Mouse (Mus musculus): Measurements from ENCODE around the gene Srcin1. TPM values are rescaled to one million over a fixed set of nuclear protein-coding genes. Genes with fewer than 3 reads are reported as not detected.

The Srcin1 gene
- polyA plus RNA-seq, 1 experiment from 2014 or later = 6.7 TPM

GRCm38 (mm10) chr11:97525313-97525712 is 50.7 kb downstream of the Srcin1 start:
- H3K27ac ChIP-seq = 0 out of 2 replicates have a peak overlapping the region, but pooled peaks have one; percentile 31
- H3K9ac ChIP-seq = no peak overlapping the region
- no peak overlapping the region for H3K4me3 ChIP-seq
- peaks cover 54% of the 10 kb centered on the region for H3K36me3 ChIP-seq
- H3K4me2 ChIP-seq (replicated peaks) = no peak overlapping the region
- H3K27me3 ChIP-seq = no peaks in the 10 kb centered on the region
- WGBS = 88% methylated on average over 6 of the region's 6 CpGs
- no peaks in the 10 kb centered on the region for H3K9me3 ChIP-seq (replicated peaks)
- no peak for ATAC-seq (ENCODE audit: low FRiP score)
- peaks cover 19% of the 10 kb centered on the region for H3K4me1 ChIP-seq

GRCm38 (mm10) chr11:97524306-97524705 is 51.7 kb downstream of the Srcin1 start:
- H3K36me3 ChIP-seq = peaks cover 61% of the 10 kb centered on the region
- no peak overlapping the region for H3K4me2 ChIP-seq (replicated peaks)
- no peak for ATAC-seq (ENCODE audit: low FRiP score)
- peak overlapping the region; percentile 13; the same call in 1 of the 2 replicates for H3K9ac ChIP-seq
- H3K4me1 ChIP-seq = peaks cover 19% of the 10 kb centered on the region
- H3K27me3 ChIP-seq = no peaks in the 10 kb centered on the region
- H3K4me3 ChIP-seq = no peak overlapping the region
- H3K9me3 ChIP-seq (replicated peaks) = no peaks in the 10 kb centered on the region
- 48% methylated on average over 9 of the region's 9 CpGs for WGBS
- peak overlapping the region; percentile 77 for H3K27ac ChIP-seq

- Histone ChIP-seq H3K4me1 (peaks cover 19% of the 10 kb centered on the region), H3K9me3 (replicated peaks) (no peaks in the 10 kb centered on the region), H3K4me3 (no peak overlapping the region), H3K27me3 (no peaks in the 10 kb centered on the region), H3K36me3 (peaks cover 62% of the 10 kb centered on the region), H3K9ac (peak overlapping the region; percentile 13; the same call in 1 of the 2 replicates), H3K4me2 (replicated peaks) (0 out of 2 replicates have a peak overlapping the region, but pooled peaks have one; percentile 11), H3K27ac (peak overlapping the region; percentile 77)
- WGBS = 0% methylated on average over 1 of the region's 1 CpGs
- peak; percentile 51; the same call in 1 of the 2 replicates for ATAC-seq (ENCODE audit: low FRiP score)
These were observed 52.1 kb downstream of the Srcin1 start for GRCm38 (mm10) chr11:97523827-97524261.

GRCm38 (mm10) chr11:97523107-97523506 is 52.9 kb downstream of the Srcin1 start:
- H3K4me3 ChIP-seq = no peak overlapping the region
- no peaks in the 10 kb centered on the region for H3K27me3 ChIP-seq
- 82% methylated on average over 14 of the region's 14 CpGs for WGBS
- ATAC-seq (ENCODE audit: low FRiP score) = no peak
- H3K27ac ChIP-seq = no peak overlapping the region
- H3K4me2 ChIP-seq (replicated peaks) = no peak overlapping the region
- no peak overlapping the region for H3K9ac ChIP-seq
- H3K9me3 ChIP-seq (replicated peaks) = no peaks in the 10 kb centered on the region
- peaks cover 65% of the 10 kb centered on the region for H3K36me3 ChIP-seq
- H3K4me1 ChIP-seq = peaks cover 19% of the 10 kb centered on the region

GRCm38 (mm10) chr11:97521741-97522474 is 54.1 kb downstream of the Srcin1 start:
- Histone ChIP-seq H3K9me3 (replicated peaks) (no peaks in the 10 kb centered on the region), H3K4me3 (no peak overlapping the region), H3K27ac (no peak overlapping the region), H3K36me3 (peaks cover 68% of the 10 kb centered on the region), H3K4me1 (peaks cover 19% of the 10 kb centered on the region), H3K4me2 (replicated peaks) (no peak overlapping the region), H3K27me3 (no peaks in the 10 kb centered on the region), H3K9ac (no peak overlapping the region)
- 82% methylated on average over 29 of the region's 29 CpGs for WGBS
- ATAC-seq (ENCODE audit: low FRiP score) = no peak

GRCm38 (mm10) chr11:97520541-97520940 is 55.4 kb downstream of the Srcin1 start:
- no peak overlapping the region for H3K27ac ChIP-seq
- H3K36me3 ChIP-seq = peaks cover 69% of the 10 kb centered on the region
- ATAC-seq (ENCODE audit: low FRiP score) = no peak
- WGBS = 94% methylated on average over 7 of the region's 7 CpGs
- H3K4me2 ChIP-seq (replicated peaks) = no peak overlapping the region
- no peaks in the 10 kb centered on the region for H3K9me3 ChIP-seq (replicated peaks)
- H3K9ac ChIP-seq = no peak overlapping the region
- H3K4me1 ChIP-seq = peaks cover 19% of the 10 kb centered on the region
- no peaks in the 10 kb centered on the region for H3K27me3 ChIP-seq
- no peak overlapping the region for H3K4me3 ChIP-seq

- H3K27ac ChIP-seq = no peak overlapping the region
- H3K27me3 ChIP-seq = no peaks in the 10 kb centered on the region; the same call in 1 of the 2 replicates
- H3K9ac ChIP-seq = no peak overlapping the region
- WGBS = 68% methylated on average over 3 of the region's 3 CpGs
- no peaks in the 10 kb centered on the region for H3K9me3 ChIP-seq (replicated peaks)
- H3K36me3 ChIP-seq = peaks cover 24% of the 10 kb centered on the region
- no peak overlapping the region for H3K4me3 ChIP-seq
- ATAC-seq (ENCODE audit: low FRiP score) = no peak
- peaks cover 28% of the 10 kb centered on the region for H3K4me1 ChIP-seq
- H3K4me2 ChIP-seq (replicated peaks) = no peak overlapping the region
These were observed 62.9 kb downstream of the Srcin1 start for GRCm38 (mm10) chr11:97513066-97513465.

- H3K27me3 ChIP-seq = no peaks in the 10 kb centered on the region; the same call in 1 of the 2 replicates
- no peak overlapping the region for H3K27ac ChIP-seq
- 0 out of 2 replicates have a peak overlapping the region, but pooled peaks have one; percentile 15 for H3K9ac ChIP-seq
- H3K4me2 ChIP-seq (replicated peaks) = peak overlapping the region; percentile 15; the same call in 1 of the 2 replicates
- WGBS = 30% methylated on average over 6 of the region's 6 CpGs
- peaks cover 28% of the 10 kb centered on the region for H3K4me1 ChIP-seq
- H3K4me3 ChIP-seq = no peak overlapping the region
- H3K9me3 ChIP-seq (replicated peaks) = no peaks in the 10 kb centered on the region
- H3K36me3 ChIP-seq = peaks cover 21% of the 10 kb centered on the region
- ATAC-seq (ENCODE audit: low FRiP score) = no peak
These were observed 63.5 kb downstream of the Srcin1 start for GRCm38 (mm10) chr11:97512511-97512910.

- H3K4me2 ChIP-seq (replicated peaks) = peak overlapping the region; percentile 15; the same call in 1 of the 2 replicates
- H3K36me3 ChIP-seq = peaks cover 21% of the 10 kb centered on the region
- no peaks in the 10 kb centered on the region; the same call in 1 of the 2 replicates for H3K27me3 ChIP-seq
- H3K9ac ChIP-seq = 0 out of 2 replicates have a peak overlapping the region, but pooled peaks have one; percentile 15
- WGBS = 39% methylated on average over 13 of the region's 13 CpGs
- H3K4me3 ChIP-seq = no peak overlapping the region
- peak; percentile 35; the same call in 1 of the 2 replicates for ATAC-seq (ENCODE audit: low FRiP score)
- H3K9me3 ChIP-seq (replicated peaks) = no peaks in the 10 kb centered on the region
- no peak overlapping the region for H3K27ac ChIP-seq
- peaks cover 28% of the 10 kb centered on the region for H3K4me1 ChIP-seq
These were observed 64.2 kb downstream of the Srcin1 start for GRCm38 (mm10) chr11:97511661-97512369.

- no peaks in the 10 kb centered on the region for H3K9me3 ChIP-seq (replicated peaks)
- no peak overlapping the region for H3K27ac ChIP-seq
- H3K4me2 ChIP-seq (replicated peaks) = no peak overlapping the region
- peaks cover 19% of the 10 kb centered on the region for H3K36me3 ChIP-seq
- peaks cover 28% of the 10 kb centered on the region for H3K4me1 ChIP-seq
- ATAC-seq (ENCODE audit: low FRiP score) = peak; percentile 47; the same call in 1 of the 2 replicates
- no peaks in the 10 kb centered on the region; the same call in 1 of the 2 replicates for H3K27me3 ChIP-seq
- H3K4me3 ChIP-seq = no peak overlapping the region
- 16% methylated on average over 10 of the region's 10 CpGs for WGBS
- no peak overlapping the region for H3K9ac ChIP-seq
These were observed 64.9 kb downstream of the Srcin1 start for GRCm38 (mm10) chr11:97510966-97511660.

GRCm38 (mm10) chr11:97509715-97510485 is 66.1 kb downstream of the Srcin1 start:
- H3K4me3 ChIP-seq = no peak overlapping the region
- H3K9me3 ChIP-seq (replicated peaks) = no peaks in the 10 kb centered on the region
- peak; percentile 33; the same call in 1 of the 2 replicates for ATAC-seq (ENCODE audit: low FRiP score)
- H3K4me1 ChIP-seq = peaks cover 28% of the 10 kb centered on the region
- H3K4me2 ChIP-seq (replicated peaks) = no peak overlapping the region
- WGBS = 54% methylated on average over 24 of the region's 24 CpGs
- no peaks in the 10 kb centered on the region; the same call in 1 of the 2 replicates for H3K27me3 ChIP-seq
- H3K36me3 ChIP-seq = peaks cover 7% of the 10 kb centered on the region
- H3K27ac ChIP-seq = no peak overlapping the region
- H3K9ac ChIP-seq = no peak overlapping the region

Data from hindbrain, embryonic 12.5 days (tissue).